Mouse (Mus musculus): ENCODE results near the gene Rgs5.

The Rgs5 gene

DNA sequence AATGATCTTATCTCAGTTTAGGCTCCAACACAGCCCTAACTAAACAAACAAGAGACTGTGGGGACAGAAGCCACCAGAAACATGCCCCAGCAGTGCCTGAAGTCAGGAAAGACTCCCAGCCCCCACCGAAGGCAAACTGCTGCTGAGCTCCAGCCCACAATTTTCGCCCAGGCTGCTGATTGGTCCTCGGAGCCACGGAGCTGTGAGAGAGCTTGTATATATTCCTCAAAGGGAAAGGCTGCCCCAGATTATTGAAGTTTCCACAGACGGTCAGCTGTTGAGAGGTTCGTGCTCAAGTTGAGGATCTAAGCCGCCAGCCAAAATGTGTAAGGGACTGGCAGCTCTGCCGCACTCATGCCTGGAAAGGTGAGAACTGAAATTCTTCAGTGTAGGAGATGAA lies at the start of gene Rgs5:
TSS of gene Rgs5 (plus strand) at position 246 of the 400 bp plus-strand sequence.
- peak; percentile 20 to 28 for DNase-seq

DNA sequence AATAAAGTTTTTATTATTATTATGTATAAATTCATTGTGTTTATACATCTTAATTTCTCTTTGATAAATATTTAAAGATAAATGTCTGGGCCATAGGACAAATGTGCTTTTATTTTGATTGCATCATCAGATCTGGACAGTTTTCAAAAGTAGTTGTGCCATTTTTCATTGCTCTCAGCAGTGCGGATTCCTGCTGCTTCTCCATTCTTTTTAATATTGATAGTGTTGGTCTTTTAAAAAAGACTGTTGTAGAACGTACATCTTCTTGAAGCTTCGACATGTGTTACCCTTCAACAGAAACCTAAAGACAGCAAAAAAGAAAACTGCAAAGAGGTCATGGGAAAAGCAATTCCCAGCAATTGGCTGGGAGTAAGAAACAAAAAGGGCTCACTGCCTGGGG lies 49.1 kb upstream of the Rgs5 start:
- no peak for DNase-seq

GRCm38 (mm10) chr1:169629738-169630137 lies 25.6 kb upstream of the Rgs5 start:
- DNase-seq, result no peak

GRCm38 (mm10) chr1:169637251-169637750 lies 18.0 kb upstream of the Rgs5 start:
- no peak for DNase-seq

DNA sequence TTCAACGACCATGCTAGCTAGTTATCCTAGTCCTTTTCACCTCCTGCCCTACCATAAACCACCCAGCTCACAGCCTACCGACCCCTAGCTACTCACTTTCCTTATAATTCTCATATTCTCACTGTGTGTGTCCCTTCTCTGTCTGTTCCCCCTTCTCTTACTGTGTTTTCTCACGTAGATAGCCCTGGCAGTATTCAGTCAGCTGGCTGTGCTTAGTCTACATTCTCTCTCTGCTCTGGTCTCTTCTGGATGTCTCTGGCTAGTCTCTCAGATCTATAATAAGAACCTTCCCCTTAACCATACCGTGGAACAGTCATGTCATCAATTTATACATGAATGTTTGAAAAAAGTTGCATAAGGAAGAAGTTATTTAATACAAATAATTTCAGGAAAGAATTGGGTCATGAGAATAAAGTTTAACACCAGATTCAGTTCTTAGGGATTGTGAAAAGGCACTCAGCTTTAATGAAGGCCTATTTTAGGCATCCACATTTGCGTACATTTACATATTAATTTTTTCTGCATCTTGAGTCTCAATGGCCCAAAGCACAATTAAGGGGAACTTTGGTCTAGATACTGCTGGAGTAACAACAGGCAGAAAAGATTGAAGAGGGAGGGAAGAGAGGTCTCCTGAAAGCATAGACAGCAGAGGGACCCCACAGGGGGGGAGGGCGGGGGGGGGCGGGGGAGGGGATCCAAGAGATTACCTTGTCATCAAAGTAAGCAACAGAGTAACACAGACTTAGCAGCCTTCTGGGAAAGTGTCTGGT lies 10.2 kb upstream of the Rgs5 start:
- no peak for DNase-seq

DNA sequence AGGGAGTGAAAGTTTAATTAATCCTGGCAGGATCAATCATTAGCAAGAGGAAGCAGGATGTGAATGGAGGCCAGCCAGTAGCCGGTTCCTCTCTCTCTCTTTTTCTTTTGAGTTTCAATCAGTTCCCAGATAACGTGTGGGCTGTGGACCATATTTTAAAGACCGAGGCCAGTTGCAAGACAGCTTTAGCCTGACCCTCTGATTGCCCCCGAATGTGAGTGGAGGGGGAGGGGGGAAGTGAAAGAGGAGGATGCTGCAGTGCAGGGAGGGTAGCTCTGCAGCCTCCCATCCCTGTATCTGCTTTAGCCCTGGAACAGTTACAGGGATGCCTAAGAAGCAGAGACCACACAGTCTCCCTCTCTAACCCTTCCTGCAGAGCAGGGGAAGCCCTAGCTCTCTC lies 4.2 kb downstream of the Rgs5 start:
- no peak for DNase-seq

GRCm38 (mm10) chr1:169667328-169667727 lies 12.0 kb downstream of the Rgs5 start:
- DNase-seq, result no peak

- peak in 1 of 2 experiments; percentile 13 for DNase-seq
Measured at GRCm38 (mm10) chr1:169670705-169671104, 15.4 kb downstream of the Rgs5 start.

- no peak for DNase-seq
Measured at GRCm38 (mm10) chr1:169671801-169672200, 16.5 kb downstream of the Rgs5 start.

GRCm38 (mm10) chr1:169672272-169672671 lies 17.0 kb downstream of the Rgs5 start:
- DNase-seq, result no peak

GRCm38 (mm10) chr1:169674116-169674515 lies 18.8 kb downstream of the Rgs5 start:
- peak in 1 of 2 experiments; percentile 11 for DNase-seq

- no peak for DNase-seq
Measured at GRCm38 (mm10) chr1:169676751-169677150, 21.4 kb downstream of the Rgs5 start.

DNA sequence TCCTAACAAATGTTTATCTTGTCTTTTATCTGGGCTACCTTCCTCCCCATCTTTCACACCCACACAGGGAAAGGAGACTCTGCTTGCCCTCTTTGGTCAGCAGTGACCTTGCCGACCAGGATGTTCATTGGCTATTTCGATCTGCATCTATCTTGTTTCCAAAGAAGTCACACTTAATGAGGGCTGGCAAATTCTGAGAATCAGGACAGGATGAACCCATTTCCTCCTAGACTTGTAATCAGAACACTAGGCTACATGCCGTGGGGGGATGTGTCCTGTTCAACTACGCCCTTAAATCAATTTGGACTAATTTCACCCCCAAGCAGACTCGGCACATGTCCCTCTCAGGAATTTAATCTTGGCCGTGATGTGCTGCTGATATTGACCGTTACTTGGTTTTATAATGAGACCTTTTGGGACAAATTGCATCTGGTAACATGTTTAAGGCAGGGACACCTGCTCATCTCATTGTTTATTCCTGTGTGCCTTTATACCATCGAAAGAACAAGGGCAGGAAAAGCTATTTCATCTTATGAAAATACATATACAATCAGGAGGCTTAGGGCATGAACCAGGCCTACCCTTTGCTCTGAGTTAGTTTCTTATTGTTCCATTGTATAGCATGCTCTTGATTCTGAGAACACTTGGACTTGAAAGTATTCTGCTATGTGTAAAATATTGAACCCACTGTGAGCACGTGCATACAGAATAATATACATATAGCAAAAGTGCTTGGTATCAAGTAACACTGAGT lies 25.3 kb downstream of the Rgs5 start:
- peak in 1 of 2 experiments; percentile 13 for DNase-seq

- no peak for DNase-seq
Measured at GRCm38 (mm10) chr1:169682775-169683497, 27.6 kb downstream of the Rgs5 start.

DNA sequence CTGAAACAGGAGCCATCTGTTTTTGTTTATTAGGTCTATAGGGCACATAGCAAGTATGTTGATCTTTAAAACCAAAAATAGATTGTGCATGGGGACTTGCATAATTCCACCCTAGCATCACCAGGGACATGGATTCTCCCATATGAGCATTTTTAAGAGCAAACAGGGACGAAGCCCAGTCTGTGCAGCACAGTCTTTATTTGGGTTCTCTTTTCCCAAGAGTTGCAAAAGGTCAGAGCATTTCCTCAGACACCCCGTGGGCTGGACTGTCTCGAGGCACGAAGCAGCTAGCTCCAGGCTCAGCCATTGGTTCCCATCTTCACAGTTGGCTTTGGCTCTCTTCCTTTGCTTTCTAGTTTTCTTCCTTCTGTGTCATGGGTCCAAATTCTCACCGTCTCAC lies 30.0 kb downstream of the Rgs5 start:
- no peak for DNase-seq

GRCm38 (mm10) chr1:169693040-169693439 lies 37.7 kb downstream of the Rgs5 start:
- no peak for DNase-seq

- no peak for DNase-seq
Measured at GRCm38 (mm10) chr1:169693537-169693936, 38.2 kb downstream of the Rgs5 start.

DNA sequence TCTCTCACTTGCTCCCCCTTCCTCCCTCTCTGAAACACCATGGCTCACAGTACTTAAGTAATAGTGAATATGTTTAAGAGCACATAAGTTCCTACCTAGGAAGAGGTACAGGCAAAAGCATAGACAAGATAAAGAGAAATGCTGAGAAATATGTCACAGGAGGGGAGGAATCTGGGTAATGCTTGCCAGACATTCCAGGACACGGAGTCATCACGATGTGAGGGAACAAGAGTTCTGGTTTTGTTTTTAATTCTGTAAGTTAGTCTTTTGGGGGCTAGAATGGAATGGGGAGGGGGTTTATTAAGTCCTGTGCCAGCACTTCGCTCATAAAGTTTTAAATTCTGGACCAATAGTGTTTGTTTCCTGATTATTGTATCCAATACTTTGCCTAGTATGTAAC lies 40.1 kb downstream of the Rgs5 start:
- no peak for DNase-seq

DNA sequence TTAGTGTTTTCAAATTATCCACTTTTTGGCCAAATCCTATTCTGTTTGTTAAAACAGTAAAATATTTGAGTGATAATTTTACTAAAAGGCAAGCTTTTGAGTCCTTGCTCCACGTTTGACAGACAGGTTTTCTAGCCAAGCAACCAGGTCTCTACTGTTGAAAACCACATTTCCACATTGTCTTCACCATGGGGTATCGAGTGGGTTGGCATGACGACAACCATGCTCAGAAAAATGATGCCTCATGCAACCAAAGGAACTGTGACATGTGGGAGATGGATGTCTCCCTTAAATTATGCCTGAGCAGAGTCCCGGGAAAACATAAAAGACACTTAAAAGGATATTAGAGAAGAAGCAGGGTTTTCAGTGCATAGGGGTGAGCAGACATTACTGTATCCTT lies 41.9 kb downstream of the Rgs5 start:
- DNase-seq, result no peak

DNA sequence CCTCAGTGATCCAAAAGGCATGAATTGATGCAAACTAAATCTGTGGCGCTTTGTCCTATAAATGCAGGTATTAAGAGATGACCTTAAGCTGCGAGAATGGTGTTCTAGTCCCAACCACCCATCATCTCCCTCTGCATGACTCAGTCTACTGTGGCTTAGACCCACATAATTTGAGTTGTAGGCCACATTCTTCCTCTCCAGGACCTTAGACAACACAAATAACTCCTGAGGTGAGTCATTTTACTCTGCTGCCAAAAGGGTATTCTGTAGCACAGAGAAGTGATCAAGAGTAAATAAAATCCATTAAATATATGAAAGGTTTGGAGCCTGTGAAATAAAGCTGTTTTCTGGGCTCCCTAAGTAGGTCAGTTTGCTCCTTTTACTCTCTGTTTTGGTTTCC lies 43.9 kb downstream of the Rgs5 start:
- DNase-seq, result no peak

DNA sequence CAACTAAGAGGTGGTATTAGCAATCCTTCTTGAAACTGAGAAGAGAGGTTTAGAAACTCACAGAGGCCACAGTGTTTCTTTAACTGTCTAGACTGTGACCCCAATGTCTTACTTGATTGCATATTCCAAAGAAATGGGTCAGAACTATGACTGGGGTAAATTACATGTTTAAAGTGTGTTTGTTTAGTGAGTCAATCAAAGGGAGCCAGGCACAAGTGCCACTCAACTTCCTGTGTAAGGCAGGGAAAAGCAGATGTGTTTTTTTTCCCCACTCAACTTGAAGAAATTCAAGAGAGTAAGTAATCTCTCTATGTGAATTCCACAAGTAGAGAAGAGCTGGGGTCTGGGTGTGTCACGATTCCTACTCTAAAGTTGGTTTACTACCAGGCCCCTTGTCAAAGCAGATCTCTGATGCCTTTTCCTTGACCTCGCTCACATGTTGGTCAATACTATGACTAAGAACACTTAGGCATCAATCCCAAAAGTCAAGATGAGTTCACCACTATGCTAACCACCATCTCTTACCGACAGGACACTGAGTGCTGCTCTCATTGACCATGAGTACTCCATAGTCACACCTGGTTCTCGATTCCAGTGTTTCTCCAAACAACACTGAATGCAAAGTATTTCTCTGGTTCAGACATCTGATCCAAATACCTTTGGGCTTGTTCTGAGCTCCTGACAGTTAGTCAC lies 49.2 kb downstream of the Rgs5 start:
- peak; percentile 14 to 52 for DNase-seq

DNA sequence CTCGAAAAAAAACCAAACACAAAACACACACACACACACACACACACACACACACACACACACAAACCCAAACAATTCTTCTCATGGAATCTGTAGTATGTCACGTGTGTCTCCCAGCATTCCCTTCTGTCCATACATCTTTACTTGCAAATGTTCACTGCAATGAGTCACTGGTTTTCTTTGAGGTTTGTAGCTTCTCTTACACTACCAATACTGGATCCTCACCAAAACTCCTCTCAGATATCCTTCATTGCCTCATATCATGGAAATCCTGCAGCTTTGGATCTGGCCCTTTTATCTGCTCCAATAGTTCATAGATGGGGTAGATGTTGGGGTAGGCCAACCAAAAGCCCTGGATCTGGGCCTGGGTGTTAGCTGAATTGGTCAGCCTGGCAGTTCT lies 66.5 kb downstream of the Rgs5 start:
- DNase-seq, result no peak

DNA sequence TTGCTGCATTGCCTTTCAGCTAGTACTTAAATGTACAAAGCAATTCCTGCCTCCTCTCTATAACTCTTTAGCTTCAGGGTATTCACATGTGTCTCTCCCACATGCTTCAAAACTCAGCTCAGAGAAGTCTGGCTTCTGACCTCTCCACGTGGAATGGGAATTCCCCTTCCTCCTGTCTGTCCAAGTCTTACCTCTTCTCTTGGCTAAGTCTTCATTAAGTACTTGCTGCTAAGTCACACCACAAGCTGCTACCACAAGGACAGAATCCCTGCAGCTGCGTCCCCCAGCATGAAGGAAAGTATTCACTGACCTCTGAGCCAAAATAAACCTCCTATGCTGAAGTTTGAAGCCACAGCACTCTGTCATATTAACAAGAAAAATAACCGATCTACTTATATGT lies 71.0 kb downstream of the Rgs5 start:
- no peak for DNase-seq
